Mouse (Mus musculus) cerebellum, adult (tissue): ENCODE data around the gene Gm45234.

ENCODE experiments used
- ATAC-seq: cut with Nextera tagmentation; 2 replicates; pipeline ENCODE4 v1.9.2; 2017; ENCODE audit warnings: mild to moderate bottlenecking, moderate library complexity, mixed read lengths; ENCODE audit not compliant: insufficient number of reproducible peaks, low FRiP score, low TSS enrichment

The Gm45234 gene

GRCm38 (mm10) chr6:124740888-124741761 lies 14.7 kb downstream of the Gm45234 start, which contains the start of gene Grcc10:
Grcc10 (minus strand) TSS chr6:124741374.
- ATAC-seq = peak; percentile 33

DNA sequence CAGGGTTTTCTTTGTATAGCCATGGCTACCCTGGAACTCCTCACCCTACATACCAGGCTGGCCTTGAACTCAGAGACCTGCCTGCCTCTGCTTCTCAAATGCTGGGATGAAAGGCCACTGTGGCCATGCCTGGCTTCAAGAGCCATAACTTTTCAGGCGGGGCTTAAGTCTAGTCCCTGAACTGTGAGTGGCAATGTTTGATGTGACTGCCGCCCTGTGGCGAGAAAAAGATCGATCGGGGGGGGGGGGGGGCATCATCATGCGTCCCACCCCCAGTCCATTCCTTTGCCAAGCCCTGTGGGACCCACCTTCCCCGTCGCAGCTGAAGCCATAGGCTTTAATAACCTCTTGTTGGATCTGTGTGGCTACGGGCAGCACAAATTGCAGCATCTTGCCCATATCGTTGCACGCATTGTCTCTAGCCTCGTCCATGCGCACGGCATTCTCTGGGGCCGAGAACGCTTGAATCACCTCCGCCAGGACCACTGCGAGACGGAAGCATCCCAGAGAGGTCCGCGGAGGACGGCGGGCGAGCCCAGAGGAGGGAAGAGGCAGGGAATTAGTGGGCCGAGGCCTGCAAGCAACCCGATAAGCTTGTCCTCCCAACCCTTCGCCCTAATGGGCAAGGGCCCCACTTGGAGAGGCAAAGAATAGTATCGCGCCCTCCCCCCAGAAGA lies 15.5 kb downstream of the Gm45234 start:
- peak; percentile 18; the same call in 1 of the 2 replicates for ATAC-seq

DNA sequence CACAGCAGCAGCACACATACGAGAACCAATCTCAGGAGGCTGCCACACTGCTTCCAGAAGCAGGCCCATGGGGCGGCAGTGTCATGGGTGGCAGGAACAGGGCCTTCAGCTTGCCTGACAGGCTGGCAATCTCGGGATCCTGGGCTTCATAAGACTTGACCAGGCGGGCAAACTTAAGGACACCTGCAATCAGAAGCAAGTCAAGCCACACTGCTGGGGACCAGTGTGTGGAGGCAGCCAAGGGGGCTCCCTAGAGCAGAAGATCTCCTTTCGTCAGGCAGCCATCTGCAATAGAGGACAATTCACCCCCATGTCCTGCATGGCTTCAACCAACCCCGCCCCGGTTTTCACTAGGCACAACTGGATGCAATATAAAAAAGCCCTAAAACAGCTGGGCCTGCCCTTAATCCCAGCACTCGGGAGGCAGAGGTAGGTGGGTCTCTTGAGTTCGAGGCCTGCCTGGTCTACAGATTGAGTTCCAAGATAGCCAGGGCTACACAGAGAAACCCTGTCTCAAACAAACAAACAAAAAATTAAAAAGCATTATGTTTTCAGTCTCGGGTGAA lies 16.5 kb downstream of the Gm45234 start:
- no peak for ATAC-seq

DNA sequence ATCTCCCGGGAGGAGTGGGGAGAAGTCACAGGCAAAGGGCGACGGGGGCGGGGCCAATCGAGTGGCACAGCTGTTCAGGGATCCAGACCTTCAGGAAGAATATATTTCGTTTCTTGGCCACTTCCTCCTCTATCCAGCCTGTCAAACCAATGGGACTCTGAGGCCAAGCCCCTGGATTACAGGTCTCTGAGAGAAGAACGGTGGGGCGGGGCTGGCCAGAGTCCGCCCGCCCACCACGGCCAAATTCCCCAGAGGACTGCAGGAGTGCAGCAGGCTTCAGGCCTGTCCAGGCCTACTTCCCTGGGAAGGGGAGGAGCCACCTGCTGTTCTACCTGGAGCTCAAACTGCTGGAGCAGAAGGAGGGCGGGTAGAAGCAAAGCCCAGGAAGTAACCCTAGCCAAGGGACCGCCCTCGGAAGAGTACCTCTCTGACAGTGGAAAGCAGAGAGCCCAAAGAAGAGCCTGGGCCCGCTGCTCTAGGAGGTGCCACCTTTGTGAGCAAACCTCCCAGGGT lies 17.3 kb downstream of the Gm45234 start, which contains the start of gene Ptpn6:
Gene Ptpn6, minus strand, starts transcription at position 204 of the 513 bp plus-strand sequence.
- no peak for ATAC-seq

DNA sequence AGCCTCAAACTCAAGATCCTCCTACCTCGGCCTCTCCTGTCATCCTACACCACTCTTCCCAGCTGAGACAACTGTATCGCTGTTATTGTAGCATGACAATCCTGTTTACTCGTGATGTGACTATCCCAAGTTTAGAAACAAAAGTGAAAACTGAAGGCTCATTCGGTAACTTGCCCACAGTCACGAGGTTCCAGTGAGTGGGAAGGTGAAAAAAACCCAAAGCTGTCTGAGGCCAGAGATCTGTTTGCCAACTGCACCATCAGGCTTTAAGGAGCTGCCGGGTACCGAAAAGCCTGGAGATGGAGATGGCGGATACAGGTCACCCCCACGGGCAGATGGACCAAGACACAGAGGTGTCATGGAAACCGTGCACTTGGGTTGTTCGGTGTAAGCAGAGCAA lies 18.8 kb downstream of the Gm45234 start:
- no peak for ATAC-seq

DNA sequence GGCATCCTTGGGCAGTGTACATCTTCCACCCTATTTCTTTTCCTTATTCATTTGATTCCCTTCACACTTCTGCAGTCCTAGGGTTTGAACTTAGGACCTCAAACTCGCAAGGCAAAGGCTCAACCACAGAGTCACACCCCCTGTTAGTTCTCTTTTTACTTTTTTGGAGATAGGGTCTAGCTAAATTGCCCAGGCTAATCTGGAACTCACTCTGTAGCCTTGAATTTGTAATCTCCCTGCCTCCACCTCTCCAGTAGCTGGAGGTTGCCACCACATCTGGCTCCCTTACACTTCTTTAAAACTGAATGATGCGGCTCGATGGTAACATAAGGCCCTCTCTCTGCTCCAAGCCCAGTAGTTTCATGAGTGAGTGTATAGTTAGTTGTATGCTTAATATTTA lies 21.4 kb downstream of the Gm45234 start:
- no peak for ATAC-seq

DNA sequence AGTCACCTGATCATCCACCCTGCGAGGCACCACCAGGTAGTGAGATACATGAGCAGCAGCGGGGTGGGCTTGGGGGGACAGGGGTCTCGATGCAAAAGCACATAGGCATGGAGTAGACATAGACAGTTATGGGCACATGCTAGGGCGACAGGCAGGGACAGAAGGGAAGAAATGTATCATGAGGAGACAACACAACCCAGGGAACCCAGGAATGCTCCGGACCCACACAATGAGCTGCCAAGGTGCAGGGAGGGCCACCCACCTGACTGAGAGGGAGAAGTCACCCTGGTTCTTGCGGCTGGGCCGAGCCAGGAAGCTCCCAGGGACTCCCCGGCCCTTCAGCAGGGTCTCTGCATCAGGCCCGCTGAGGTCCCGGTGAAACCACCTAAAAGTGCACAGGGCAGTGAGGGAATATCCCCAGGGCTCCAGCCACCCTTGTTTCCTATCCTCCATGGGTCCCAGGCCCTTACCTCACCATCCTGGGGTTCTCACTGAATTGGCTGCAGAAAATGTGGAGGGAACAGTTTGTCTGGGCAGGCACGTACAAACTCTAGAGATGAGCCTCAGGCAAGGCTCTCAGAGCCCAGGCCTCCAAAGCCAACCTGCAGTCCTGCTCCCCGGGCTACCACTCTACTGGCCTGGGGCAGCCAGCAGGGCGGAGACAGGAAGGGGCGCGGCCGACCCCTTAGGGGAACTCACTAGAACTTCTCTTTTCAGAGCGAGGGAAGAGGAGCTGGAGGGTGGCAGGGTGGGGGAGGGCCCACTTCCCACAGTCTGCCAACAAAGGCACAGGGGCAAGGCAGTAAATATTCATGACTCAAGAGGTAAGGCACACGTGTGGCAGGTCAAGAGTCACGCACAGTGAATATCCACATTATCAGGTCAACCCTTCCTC lies 23.1 kb downstream of the Gm45234 start:
- ATAC-seq = no peak

DNA sequence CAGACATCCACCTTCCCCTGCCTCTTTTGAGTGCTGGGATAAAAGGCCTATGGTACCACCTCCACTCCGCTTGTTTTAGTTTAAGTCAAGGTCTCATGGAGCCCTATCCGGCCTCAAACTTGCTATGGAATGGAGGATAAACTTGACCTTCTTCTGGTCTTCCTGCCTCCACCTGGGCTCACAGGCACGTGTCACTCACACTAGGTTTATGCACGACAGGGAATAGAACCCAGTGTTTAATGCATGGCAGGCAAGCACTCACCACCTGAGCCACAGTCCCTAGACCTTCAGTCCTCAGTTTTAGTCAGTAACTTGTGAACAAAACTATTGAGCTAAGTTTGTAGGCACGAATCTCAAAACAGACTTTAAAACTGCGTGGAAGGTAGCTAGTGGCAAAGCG lies 24.8 kb downstream of the Gm45234 start:
- no peak for ATAC-seq

GRCm38 (mm10) chr6:124729850-124730705 lies 25.7 kb downstream of the Gm45234 start:
- ATAC-seq = no peak

DNA sequence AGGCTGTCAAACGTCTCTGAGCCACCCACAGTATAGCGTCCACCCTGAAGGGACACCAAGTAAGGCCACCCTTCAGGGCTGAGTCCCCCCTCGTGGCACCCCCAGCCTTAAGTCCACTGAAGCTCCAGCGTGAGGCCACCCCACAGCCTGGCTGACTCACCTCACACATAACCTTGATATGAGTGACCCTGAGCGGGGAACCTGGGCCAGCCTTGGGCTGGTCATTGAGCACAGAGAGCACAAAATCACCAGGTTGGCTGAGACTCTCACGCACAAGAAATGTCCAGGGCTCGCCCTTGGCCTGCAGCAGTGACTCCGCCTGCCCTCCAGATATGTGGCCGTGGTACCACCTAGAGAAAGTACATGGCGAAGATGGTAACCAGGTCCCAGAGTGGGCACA lies 27.2 kb downstream of the Gm45234 start:
- no peak for ATAC-seq

GRCm38 (mm10) chr6:124724472-124724871 lies 31.3 kb downstream of the Gm45234 start:
- ATAC-seq = no peak

DNA sequence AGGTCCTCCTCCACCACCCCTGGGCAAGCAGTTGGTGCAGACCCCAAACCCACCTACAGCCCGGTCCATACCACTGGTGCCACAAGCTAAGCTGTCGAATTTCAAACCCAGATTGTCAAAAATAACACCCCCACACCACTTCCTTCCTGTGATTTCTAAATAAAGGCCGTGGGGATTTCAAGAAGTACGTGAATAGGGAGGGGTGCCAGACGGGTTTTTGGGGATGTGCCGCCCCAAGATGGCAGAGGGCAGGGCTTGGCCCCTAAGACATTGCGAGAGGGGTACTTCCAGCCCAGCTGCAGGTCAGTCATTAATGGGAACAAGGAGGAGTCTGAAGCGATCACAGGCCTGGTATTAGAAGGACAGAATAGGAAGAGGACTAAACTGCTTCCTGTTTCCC lies 32.3 kb downstream of the Gm45234 start:
- no peak for ATAC-seq

GRCm38 (mm10) chr6:124722876-124723473 lies 32.8 kb downstream of the Gm45234 start:
- ATAC-seq = no peak

DNA sequence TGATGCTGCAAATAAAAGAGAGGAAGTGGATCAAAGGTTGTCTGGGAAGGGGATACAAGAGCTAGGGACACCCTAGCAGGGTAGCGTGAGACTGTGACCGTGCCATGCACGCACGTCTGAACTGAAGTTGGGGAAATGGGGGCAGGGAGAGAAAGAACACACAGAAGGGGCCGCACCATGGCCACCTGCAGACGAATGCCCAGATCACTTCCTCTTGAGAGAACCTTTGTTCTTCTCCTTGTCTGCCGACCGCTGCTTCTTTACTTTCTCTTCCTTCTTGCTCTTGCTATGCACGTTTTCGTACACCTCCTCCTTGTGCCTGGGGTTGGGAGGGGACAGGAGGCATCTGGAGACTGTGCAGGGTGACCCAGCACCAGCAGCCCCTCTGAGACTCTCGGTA lies 34.9 kb downstream of the Gm45234 start:
- ATAC-seq = no peak

- ATAC-seq = no peak
Observed at GRCm38 (mm10) chr6:124719354-124719978, 36.4 kb downstream of the Gm45234 start.

DNA sequence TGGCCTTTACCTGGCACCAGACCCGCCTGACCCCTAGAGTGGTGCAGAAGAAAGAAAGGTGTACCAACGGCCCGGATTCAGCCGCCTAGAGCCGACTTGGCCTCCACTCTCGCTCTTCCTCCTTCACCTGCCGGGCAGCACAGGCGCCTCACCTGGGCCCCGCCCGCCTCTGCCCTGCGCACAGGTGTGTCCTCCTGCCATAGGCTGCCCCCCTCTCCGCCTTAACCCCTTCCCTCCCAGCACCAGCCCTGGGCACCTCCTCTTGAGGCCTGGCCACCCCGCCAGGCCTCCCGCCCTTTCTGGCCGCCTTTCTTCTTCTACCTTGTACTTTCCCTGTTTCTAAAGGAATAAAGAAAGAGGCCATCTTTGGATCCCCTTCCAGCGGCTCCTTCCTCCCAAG lies 37.1 kb downstream of the Gm45234 start:
- no peak for ATAC-seq

DNA sequence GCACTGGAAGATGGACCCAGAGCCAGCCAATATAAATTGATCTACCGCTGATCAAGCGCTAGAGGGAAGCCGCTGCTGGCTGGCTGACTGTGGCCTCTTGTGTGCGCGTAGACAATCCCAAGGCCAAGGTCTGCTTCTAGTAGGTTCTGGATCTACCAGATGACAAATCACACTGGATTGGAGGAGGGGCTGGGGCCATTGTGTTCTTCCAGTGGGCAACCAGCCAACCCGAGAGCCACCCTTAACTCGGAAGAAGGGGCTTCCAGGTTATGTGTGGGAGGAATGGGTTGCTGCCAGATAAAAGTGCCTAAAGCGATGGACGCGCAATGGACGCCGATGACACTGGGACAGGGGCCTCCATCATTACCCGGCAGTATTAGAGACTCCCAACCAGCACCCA lies 37.9 kb downstream of the Gm45234 start:
- no peak for ATAC-seq

DNA sequence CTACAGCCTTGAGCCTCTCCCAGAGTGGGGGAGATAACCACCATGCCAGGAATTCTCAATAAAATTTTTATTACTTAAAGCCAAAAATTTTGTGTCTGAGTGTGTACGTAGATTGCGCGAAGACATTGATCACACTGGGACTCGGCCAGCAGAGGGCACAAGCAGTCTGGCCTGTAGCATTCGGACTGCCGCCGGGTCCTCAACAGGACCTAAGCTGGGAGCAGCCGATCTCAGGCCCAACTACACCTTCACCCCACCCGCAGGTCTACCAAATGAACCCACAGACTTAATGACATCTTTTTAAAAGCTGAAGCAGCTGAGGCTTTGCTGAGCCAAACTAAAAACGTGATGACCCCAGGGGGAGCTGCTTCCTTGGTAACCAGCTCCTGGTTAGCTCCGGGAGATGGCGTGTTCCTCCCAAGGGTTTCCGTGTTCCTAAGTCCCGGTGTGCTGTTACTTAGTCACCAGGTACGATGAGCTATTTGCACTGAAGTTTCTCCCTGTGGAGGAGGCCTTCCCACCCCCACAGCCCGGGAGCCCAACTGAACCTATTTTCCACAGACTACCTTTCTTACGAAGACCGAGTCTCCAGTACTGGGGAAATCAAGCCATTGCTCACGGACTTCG lies 38.8 kb downstream of the Gm45234 start:
- no peak for ATAC-seq
